9 mouse cellular contexts compared by ENCODE assay signal in the genomic region with DNA sequence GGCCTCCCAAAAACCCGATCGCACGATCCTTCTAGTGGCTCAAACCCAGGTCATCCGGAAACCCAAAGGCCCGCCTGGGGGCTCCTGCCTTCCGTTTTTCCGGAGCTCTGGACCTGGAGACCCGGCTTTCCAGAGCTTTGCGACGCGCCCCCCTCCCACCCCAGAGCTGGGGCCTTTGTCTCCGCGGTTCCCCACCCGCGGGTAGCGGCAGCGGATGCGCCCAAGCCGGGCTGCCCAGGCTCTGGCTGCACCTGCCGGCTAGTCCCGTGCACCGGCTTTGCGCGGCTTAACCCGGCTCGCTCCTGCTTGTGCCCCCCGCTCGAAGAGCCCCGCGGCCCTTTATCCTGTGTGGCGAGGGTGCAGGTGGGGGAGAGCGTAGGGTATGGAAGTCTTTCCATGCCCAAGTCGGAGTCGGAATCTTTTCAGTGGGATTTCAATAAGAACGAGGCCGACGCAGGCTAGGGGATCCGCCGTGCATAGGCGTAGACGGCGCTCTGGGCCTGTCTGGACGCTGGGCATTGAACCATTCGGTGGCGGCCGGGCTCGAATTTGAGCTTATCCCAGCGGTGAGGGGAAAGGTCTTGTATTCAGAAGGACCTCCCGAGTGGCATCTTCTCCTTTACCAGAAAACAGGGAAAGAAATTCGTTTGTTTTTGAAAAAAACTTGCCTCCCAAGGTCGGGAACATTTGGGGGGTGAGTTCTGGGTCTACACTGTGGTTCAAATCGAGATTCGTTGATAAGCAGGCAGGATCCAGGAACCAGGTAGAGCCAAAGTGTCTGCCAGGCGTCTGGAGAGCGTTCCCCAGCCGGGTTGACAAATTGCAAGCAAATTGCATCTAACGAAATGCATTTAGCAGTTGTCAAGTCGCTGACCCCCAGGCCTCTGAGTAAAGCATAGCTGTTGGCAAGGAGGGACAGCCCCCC. TPM values are rescaled to one million over a fixed set of nuclear protein-coding genes. Genes with fewer than 3 reads are reported as not detected.
DNase-seq lines count a peak whose midpoint lies in the region; ATAC-seq and TF ChIP-seq lines count a peak whose summit lies in the region.
"Had no signal": no experiment of that assay in that cellular context is flagged by ENCODE, and none has a peak within 500 bp of the region (broad histone marks: within the 10 kb centered on the region; RNA-seq: fewer than 3 reads in every experiment).

No protein-coding gene starts in this region.

- H3K36me3 ChIP-seq in heart, embryonic 11.5 days (ENCODE audit: control insufficient read depth, insufficient read depth, low read length): no peaks in the 10 kb centered on the region
- no peaks in the 10 kb centered on the region for H3K36me3 ChIP-seq in heart, embryonic 16.5 days (ENCODE audit: control insufficient read depth, insufficient read depth)
- H3K36me3 ChIP-seq in liver, embryonic 14.5 days (replicated peaks; ENCODE audit: control insufficient read depth, insufficient read depth, low read depth): no peaks in the 10 kb centered on the region

- no peak for TF ChIP-seq CTCF in liver, embryonic 14.5 days (IDR thresholded peaks at IDR 0.05; ENCODE audit: low read depth)

- no peak for DNase-seq in heart, postnatal 4 days
- DNase-seq in ZHBTc4 (ENCODE audit: low read depth, low spot score): peak; percentile 72
- DNase-seq in liver, embryonic 14.5 days (ENCODE audit: low read depth in 3 of 3, low spot score in 3 of 3): no peak
- no peak for DNase-seq in ovary, postnatal 10 days (ENCODE audit: low spot score)
- no peak for DNase-seq in frontal cortex, postnatal 10 days (ENCODE audit: low spot score in 2 of 2)
- no peak for DNase-seq in left cerebral cortex, adult 11 months (ENCODE audit: low spot score)

- no peak overlapping the region for H3K27ac ChIP-seq in heart, embryonic 11.5 days (ENCODE audit: low read depth, low read length)
- H3K27ac ChIP-seq in heart, embryonic 16.5 days (ENCODE audit: low read length): no peak overlapping the region
- no peak overlapping the region for H3K27ac ChIP-seq in liver, embryonic 14.5 days

- H3K4me1 ChIP-seq in heart, embryonic 11.5 days (ENCODE audit: control insufficient read depth, insufficient read depth, low read length): peaks cover 28% of the 10 kb centered on the region
- peaks cover 30% of the 10 kb centered on the region for H3K4me1 ChIP-seq in heart, embryonic 16.5 days (ENCODE audit: control insufficient read depth, insufficient read depth, low read length)
- peaks cover 2 to 7% of the 10 kb centered on the region in 2 experiments; a peak in 3 of 4 replicates for H3K4me1 ChIP-seq in liver, embryonic 14.5 days (replicated peaks; ENCODE audit: control insufficient read depth in 2 of 2, insufficient read depth in 2 of 2, low read length in 1 of 2)

- no peak for ATAC-seq in heart, embryonic 11.5 days (replicated peaks; ENCODE audit: insufficient number of reproducible peaks, low FRiP score, low TSS enrichment)
- ATAC-seq in heart, embryonic 16.5 days (replicated peaks; ENCODE audit: extremely low read depth, insufficient read depth, low FRiP score): no peak
- no peak for ATAC-seq in liver, embryonic 14.5 days (ENCODE audit: insufficient read depth)

- peak overlapping the region; percentile 84 for H3K4me2 ChIP-seq in heart, embryonic 11.5 days
- H3K4me2 ChIP-seq in heart, embryonic 16.5 days (ENCODE audit: low read depth, low read length): peak overlapping the region; percentile 76
- H3K4me2 ChIP-seq in liver, embryonic 14.5 days (ENCODE audit: low read depth): peak overlapping the region; percentile 50

- no peak for TF ChIP-seq EP300 in liver, embryonic 14.5 days (IDR thresholded peaks at IDR 0.05; ENCODE audit: low read depth)

- WGBS in heart, embryonic 11.5 days (ENCODE audit: insufficient replicate concordance): 2% methylated on average over 58 of the region's 58 CpGs
- WGBS in heart, embryonic 16.5 days: 5% methylated on average over 58 of the region's 58 CpGs
- WGBS in liver, embryonic 14.5 days (ENCODE audit: insufficient replicate concordance): 4% methylated on average over 57 of the region's 58 CpGs

- peaks cover 94% of the 10 kb centered on the region for H3K27me3 ChIP-seq in heart, embryonic 11.5 days (ENCODE audit: control insufficient read depth, insufficient read depth, low read length)
- peaks cover 90% of the 10 kb centered on the region for H3K27me3 ChIP-seq in heart, embryonic 16.5 days (ENCODE audit: control insufficient read depth, insufficient read depth, low read length)
- peaks cover 99% of the 10 kb centered on the region for H3K27me3 ChIP-seq in liver, embryonic 14.5 days (ENCODE audit: control insufficient read depth, insufficient read depth, low read length)

- H3K9ac ChIP-seq in heart, embryonic 11.5 days (ENCODE audit: low read depth, low read length): peak overlapping the region; percentile 52
- H3K9ac ChIP-seq in heart, embryonic 16.5 days (ENCODE audit: low read length): peak overlapping the region; percentile 64
- H3K9ac ChIP-seq in liver, embryonic 14.5 days (replicated peaks): no peak overlapping the region

- H3K4me3 ChIP-seq in heart, embryonic 11.5 days (ENCODE audit: low read depth, low read length): peak overlapping the region; percentile 47
- peak overlapping the region; percentile 52 for H3K4me3 ChIP-seq in heart, embryonic 16.5 days (ENCODE audit: low read length)
- peak overlapping the region; percentile 4 to 28 for H3K4me3 ChIP-seq in liver, embryonic 14.5 days (ENCODE audit: insufficient read depth in 1 of 2, low read depth in 2 of 2, low read length in 2 of 2)

- no peaks in the 10 kb centered on the region for H3K9me3 ChIP-seq in heart, embryonic 11.5 days (replicated peaks; ENCODE audit: control insufficient read depth, low read length)
- no peaks in the 10 kb centered on the region for H3K9me3 ChIP-seq in heart, embryonic 16.5 days (replicated peaks; ENCODE audit: control insufficient read depth, low read length)
- no peaks in the 10 kb centered on the region for H3K9me3 ChIP-seq in liver, embryonic 14.5 days (ENCODE audit: control insufficient read depth, low read length)

RNA-seq across cellular contexts. Expression of a gene that starts 0.6 kb away (rescaled TPM):
- polyA plus RNA-seq in heart, embryonic 11.5 days (2014; fragmentation: Nextera tagmentation; extraction: Ambion mirVana): 14.3 and 14.5 TPM in 2 replicates
- 10 to 100 TPM; 15.2 to 16.8 TPM for total RNA-seq in heart, postnatal 4 days (2021)
- 14.9 and 15.5 TPM in 2 replicates for polyA plus RNA-seq in heart, embryonic 16.5 days (2015; fragmentation: Nextera tagmentation; extraction: Ambion mirVana)
- 2.4 and 2.8 TPM in 2 replicates for polyA plus RNA-seq in liver, embryonic 14.5 days (2012; rRNA removed)
- polyA plus RNA-seq in liver, embryonic 14.5 days (2014; fragmentation: Nextera tagmentation; extraction: Ambion mirVana): 3.1 and 3.9 TPM in 2 replicates
- total RNA-seq: CH12.LX had no signal

RNA-seq across cellular contexts. Expression of a gene that starts 27.8 kb away (rescaled TPM):
- not detected in 2 replicates for polyA plus RNA-seq in heart, embryonic 11.5 days (2014; fragmentation: Nextera tagmentation; extraction: Ambion mirVana)
- not detected for total RNA-seq in heart, postnatal 4 days (2021)
- polyA plus RNA-seq in heart, embryonic 16.5 days (2015; fragmentation: Nextera tagmentation; extraction: Ambion mirVana): not detected in 2 replicates
- polyA plus RNA-seq in liver, embryonic 14.5 days (2012; rRNA removed): not detected in 2 replicates
- polyA plus RNA-seq in liver, embryonic 14.5 days (2014; fragmentation: Nextera tagmentation; extraction: Ambion mirVana): not detected in 2 replicates
- total RNA-seq: CH12.LX had no signal
